Mouse (Mus musculus) B cell, adult 2 months (primary cell): ENCODE results near the gene Elp1.

Source experiments
- DNase-seq, 2 experiments: peaks; one replicate each; pipeline ENCODE4 v3.0.0; 2022

Elp1 gene

DNA sequence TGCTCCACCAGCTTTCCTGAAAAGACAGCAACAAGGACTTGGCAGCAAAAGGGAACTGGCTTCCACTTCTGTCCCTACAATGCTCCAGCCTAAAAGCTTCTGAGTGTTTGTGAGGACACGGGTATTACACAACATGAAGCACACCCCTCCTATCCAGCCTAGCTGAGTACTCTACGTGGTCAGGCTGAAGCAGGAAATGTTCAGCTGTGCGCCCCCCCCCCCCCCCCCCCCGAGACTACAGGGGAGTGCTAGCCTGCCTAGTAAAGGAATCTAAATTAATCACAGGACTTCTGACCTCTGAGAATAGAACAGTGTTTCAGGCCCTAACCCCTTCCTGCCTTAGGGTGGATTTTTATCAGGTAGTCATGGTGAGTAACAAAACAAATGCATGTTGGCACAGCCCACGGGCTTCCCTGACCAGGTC, 34.3 kb downstream of the Elp1 start:
- no peak for DNase-seq

DNA sequence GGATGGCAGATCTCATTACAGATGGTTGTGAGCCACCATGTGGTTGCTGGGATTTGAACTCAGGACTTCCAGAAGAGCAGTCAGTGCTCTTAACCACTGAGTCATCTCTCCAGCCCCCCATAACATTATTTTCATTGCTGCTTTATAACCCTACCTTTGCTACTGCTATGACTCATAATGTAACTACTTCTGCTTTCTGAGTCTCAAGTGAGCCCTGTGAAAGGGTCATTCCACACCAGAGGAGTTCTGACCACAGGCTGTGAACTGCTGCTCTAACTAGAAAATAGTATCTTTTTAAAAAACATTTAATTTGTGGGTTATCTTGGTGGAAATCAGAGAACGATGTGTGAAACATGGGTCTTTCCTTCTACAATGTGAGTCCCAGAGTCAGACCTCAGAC, 44.4 kb downstream of the Elp1 start:
- no peak for DNase-seq

DNA sequence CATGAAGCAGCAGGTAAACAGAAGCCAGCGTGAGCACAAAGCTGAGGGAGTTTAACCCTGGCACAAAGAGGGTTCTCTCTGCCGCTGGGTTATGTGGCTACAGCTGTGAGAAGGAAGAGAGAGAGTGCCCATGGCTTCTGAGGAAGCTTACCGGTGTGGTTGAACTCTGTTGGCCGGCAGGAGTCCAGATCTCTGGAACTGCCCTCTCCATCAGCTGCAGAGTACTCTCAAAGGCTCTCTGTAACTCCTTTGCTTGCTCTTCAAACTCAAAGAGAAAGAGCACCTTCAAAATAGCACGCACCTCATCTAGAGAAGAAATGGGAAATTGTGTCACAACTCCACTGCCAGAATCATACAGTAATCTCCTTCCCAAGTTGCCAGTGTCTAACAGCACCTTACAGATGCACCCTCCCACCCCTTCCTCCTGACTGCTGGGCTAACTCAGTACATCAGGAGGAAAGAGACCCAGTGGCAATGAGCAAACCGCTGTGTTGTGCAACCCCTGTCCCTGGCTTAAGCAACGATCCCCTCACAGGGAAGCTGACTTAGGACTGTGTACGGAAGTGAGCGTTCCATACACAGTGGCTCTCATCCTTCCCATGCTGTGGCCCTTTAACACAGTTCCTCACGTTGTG, 45.0 kb downstream of the Elp1 start:
- no peak for DNase-seq

DNA sequence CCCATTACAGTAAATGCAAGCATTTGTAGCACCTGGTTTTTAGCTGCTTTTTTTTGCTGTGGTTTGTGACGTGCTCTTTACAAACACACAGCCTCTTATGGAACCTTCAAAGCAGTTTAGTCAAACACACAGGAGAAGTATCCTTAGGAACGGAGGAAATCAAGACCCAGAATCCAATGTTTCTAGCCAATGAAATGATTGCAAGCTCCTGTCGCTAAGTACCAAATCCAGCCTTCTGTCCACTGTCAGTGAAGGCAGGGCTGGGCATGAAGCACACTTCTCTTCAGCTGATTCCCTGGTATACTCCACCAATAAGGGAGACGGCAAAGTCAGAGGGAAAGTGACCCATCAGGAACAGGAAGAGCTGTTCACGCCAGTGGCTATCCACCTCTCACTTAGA, 46.1 kb downstream of the Elp1 start:
- DNase-seq: no peak

DNA sequence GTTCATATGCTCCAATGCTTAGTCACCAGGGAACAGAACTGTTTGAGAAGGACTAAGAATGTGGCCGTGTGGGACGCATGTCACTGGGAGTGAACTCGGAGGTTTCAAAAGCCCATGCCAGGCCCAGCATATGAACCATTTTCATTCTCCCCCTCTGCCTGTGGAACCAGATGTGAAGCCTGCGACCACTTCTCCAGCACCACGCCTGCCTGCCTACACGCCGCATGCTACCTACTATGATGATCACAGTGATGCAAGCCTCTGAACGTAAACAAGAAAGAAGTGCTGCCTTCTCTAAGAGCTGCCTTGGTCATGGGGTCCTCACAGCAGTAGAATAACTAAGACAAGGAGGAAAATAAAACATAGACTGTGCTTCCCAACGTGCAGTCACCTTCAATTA, 54.7 kb downstream of the Elp1 start:
- DNase-seq: no peak

DNA sequence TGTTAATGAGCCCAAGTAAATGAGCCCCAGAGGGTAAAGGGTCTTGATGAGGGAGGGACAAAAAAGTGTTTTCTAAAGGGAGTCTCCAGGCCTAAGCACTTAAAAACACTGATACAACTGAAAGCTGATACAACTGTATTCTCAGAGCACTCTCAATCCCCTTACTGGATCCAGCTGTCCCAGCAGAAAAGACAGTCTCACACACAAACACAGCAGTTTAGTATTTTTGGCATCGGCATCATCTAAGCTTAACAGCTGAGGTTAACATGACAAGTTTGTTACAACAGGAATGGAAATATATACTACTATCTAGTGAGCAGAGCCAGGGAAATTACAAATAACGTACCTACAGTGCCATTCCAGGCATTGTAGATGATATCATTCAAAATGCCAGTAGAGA, 55.8 kb downstream of the Elp1 start:
- DNase-seq: no peak

DNA sequence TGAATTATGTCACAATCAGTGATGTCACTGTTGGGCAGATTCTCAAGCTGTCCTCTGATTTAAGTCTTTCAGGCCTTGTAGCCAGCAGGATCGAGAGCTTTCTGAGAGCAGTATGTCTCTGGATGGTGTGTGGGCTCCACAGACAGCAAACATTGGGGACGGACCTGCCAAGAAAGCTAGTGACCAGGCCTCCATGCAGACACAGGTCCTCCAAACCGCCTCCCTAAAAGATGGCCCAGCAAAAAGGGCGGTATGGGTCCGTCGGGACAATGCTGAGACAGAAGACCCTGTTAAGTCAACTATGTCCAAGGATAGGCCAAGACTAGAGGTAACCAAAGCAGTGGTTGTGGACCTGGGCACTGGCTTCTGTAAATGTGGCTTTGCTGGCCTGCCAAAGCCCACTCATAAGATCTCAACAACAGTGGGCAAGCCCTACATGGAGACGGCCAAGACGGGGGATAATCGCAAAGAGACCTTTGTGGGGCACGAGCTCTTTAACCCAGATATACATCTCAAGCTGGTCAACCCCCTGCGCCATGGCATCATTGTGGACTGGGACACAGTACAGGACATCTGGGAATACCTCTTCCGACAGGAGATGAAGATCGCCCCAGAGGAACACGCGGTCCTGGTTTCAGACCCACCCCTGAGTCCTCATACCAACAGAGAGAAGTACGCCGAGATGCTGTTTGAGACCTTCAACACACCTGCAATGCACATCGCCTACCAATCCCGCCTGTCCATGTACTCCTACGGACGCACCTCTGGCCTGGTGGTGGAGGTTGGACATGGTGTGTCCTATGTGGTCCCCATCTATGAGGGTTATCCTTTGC, 58.6 kb downstream of the Elp1 start, which contains the start of gene Actl7a:
Gene Actl7a (plus strand): TSS at position 51 of the 833 bp plus-strand sequence.
- DNase-seq: no peak

DNA sequence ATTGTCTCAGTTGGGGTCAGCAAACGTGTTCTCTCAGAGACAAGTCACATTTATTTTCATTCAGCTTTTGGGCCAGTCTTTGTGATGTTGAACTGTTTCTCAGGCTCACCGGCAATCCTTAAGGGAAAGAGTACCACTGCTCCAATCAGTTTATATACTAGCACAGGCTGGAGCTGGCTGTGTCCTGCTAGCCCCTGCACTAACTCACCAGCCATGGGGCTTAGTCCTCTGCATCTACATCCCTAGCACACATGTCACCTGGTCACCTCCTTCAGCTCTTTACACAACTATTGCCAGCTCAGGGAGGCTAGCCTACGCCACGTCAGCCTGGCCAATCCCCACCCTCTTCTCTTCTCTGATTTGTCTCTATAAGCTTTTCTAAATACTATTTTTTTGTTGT, 59.4 kb downstream of the Elp1 start:
- no peak for DNase-seq

DNA sequence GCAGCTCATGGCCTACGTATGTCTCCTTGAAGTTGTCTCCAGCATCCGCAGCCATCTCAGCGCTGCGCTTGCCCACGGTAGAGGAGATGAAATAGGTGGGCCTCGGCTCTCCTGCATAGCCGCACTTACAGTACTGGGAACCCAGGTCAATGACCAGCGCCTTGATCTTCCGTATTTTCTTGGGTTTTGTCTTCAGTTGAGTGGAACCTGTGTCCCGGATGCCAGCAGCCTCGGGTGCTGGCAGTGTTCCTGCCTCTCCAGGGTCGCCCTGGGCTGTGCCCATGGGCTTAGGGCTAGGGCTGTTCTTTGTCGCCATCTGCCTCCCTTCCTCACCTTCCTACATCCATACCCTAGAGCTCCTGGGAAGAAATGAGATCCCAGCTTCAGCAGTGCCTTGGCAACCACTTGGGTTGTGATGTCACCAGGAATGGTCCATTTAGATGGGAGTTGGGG, 61.1 kb downstream of the Elp1 start, which contains the start of gene Actl7b:
Gene Actl7b (minus strand): TSS at position 403 of the 453 bp plus-strand sequence.
- no peak for DNase-seq

DNA sequence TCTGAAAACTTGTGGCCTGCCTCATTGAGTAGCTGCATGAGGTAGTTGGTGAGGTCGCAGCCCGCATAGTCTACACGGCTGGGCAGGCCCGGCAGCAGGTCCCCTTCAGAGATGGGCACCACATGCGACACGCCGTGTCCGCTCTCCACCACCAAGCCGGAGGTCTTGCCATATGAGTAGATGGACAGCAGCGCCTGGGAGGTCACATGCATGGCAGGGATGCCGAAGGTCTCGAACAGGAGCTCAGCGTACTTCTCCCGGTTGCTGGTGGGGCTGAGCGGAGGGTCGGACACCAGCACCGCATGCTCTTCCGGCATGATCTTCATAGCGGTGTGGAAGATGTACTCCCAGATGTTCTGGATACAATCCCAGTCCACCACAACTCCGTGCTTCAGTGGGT, 61.5 kb downstream of the Elp1 start:
- DNase-seq: no peak

DNA sequence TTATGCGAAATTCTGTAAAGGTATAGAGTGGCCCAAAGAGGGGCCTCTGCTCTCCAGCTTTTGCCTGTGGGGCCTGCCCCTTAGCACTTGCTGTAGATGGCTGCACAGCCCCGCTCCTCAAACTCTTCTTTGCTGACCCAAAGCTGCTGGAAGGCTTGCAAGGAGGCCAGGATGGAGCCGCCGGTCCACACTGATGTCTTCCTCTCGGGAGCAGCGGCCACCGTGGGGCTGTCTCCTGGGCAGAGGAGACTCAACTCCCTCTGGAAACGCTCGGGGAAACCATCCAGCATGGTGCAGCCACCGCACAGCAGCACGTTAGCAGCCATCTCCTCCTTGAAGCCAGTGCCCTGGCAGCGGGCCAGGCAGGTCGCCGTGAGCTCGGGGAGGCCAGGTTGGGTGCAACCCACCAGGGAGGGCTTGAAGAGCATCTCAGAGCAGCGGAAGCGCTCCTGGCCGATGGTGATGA, 62.1 kb downstream of the Elp1 start, which contains the start of gene Gm26657:
Gene Gm26657 (plus strand): TSS at position 51 of the 466 bp plus-strand sequence.
- no peak for DNase-seq

DNA sequence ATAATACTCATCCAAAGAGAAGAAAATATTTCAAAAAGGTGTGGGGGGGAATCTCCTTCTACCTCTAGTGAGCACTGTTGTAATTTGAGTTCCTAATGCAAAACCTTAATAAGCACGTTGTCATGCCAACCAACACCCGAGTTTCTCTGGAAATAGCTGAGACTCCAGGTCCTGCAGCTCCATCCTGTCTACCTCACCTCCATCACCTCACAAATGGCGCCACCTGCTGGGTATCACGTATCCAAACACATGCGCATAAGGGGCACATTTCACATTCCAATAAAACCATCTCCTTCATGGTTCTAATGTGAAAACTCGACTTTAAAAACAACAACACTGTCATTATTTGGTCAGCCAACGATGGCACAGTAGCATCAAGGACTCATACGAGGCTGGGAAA, 76.3 kb downstream of the Elp1 start:
- peak; percentile 21 to 29 for DNase-seq

DNA sequence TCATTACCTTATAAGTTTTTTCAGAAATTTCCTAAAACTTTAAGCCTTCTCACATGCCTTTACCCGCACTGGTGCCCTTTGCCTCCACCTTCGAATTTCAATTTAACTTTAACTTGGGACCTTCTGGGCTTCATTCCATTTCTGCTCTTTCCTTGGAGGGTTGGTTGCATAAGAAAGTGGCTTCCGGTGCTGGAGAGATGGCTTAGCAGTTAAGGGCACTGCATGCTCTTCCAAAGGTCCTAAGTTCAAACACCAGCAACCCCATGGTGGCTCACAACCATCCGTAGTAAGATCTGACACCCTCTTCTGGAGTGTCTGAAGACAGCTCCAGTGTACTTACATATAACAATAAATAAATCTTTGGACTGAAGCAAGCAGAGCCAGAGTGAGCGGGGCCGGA, 78.9 kb downstream of the Elp1 start:
- DNase-seq: no peak

DNA sequence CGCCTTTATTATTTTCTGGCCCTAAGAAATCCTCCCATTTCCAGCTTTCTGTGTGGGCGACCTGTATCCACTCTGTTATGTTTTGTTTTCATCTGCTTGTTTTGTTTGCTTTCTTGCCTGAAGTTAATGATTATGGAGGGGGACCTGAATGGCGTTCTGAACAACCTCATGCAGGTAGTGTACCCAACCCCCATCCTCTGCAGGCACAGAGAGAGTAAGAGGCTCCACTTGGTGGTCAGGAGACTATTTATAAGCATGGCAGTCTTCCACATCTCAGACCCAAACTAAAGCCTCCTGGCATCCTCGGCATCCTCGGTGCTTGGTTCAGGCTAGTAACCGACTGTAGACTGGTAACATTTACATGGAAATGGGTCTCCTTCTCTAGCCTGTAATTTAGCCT, 79.8 kb downstream of the Elp1 start:
- no peak for DNase-seq

DNA sequence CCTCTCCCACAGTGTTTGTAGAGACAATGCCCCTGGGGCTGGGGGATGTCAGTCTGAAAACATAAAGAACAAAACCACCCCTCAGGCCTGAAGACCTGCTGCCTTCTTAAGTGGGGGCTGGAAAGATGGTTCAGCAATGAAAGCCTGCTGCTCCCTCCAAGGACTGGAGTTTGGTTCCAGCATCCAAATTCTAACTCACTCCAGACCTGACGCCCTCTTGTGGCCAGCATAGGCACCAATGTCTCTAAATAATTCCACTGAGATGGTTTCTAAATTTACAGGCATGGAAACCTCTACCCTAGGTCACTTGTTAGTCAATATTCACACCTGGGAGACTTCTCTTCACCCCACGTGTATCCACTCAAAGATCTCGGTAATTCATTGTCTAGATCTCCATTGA, 80.7 kb downstream of the Elp1 start:
- DNase-seq: peak; percentile 26 to 31

DNA sequence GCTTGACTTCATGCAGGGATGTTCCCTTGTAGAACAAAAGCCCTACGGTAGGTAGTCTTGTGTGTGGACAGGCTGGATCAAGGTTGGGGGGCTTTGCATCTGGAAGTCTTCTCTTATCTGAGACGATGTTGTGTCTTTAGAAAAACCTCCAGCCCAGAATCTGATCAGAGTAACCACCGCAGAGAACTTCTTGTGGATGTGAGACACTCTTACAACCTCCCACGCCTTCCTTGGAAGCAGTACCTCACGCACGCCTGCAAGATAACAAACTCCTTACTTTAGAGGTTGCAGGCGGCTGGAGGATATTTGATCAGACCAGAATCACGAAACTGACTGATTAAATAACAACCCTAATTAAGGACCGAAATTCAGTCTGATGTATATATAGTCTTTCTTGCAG, 81.7 kb downstream of the Elp1 start:
- DNase-seq: no peak

DNA sequence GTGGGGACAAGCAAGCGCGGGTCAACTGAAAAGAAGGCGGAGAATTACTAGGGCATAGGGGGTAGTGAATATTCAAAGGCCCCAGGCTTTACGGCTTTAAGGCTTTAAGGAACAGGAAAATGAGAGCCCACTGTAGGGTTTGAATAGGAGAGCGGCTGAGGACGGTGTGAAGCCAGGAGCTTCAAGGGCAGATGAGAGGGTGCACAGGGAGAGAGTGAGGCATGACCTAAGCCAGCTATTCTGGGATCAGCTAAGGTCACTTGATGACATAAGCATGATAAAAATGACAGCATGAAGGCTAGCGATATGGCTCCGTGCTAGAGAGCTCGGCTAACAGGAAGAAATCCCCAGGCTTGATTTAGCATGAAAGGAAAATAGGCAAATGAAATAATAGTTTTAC, 82.7 kb downstream of the Elp1 start:
- no peak for DNase-seq

DNA sequence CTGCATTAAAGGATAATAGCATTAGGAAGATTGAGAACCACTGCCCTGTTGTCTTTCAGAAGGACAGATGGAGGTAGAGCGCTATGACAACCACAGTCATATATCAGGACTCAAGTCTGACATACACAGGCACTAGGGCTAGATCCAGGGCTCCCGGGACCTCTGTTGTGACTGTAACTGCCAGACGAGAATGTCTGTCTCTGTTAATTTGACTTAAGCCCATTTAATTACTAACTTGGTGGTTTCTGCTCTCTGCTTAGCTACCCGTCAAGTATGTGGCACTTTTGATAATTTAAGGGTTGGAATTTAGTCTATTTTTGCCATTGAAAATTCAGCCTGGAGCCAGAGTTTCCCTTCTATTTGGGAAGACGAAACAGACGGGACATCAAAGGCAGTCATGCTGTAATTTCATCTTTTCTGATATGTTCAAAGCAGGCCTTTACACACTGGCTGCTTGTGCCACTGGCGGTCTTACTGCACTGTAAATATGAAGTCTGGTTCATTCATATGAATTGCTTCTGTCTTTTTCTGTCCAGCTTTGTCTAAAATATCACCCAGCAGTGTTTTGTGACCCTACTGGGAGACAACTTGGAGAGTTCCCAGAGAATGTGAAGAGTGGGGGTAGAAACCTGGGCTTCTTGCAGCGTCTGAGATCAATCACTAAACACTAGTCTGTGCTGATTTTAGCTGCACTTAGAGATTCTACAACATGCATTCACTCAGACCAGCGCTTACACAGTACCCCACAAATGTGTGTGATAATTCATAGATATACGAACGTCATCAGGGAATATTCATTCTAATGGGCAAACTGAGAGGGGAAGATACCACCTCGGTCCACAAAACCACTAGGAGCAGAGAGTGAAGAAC, 83.3 kb downstream of the Elp1 start:
- no peak for DNase-seq

DNA sequence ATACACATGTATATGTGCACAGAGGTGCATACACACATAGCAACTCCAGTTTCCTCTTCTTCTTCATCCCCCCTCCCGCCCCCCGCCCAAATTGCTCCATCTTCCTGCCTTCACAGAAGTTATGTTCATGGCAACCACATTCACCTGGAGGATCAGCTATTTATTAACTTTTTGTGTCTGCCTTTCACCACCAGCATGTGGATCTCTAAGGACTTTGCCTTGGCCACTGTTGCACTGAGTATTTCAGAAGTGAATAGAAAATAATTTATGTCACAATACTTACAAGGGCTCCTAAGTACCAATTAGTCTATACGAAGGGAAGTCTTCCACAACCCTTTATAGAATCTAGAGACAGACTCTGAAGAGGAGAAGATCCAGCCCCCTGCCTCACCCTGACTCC, 84.2 kb downstream of the Elp1 start:
- DNase-seq: no peak

DNA sequence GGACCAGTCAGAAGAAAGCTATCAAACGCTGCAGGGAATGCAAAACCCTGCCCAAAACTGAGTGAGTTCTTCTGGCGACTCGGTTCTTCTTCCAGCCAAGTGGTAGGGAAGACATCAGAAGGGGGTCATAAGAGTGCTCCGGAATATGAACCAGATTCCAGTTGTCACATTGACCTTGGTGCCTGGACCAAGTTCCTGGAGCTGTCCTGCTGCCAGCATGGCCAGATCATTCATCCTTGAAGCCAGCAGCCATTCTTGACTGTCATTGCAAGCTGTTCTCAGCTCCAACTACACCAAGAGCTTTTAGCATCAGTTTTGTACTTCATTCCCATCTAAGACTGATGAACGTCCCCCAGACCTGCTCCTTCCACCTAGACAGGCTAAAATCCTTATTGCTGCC, 85.3 kb downstream of the Elp1 start:
- DNase-seq: no peak

DNA sequence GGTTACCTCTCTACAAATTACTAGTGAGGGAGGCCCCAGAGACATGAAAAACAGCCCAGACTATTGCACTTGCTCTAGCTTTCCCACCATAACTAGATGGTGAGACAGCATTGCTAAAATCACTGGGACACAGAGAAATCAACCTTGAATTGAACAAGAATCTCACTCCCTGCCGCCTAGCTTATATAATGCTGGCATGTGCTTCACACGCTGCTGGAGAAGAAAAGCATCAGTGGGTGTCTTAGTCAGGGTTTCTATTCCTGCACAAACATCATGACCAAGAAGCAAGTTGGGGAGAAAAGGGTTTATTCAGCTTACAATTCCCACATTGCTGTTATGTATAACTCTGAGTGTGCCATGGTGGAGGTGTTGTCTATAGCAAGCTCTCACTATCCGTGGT, 89.0 kb downstream of the Elp1 start:
- DNase-seq: no peak

DNA sequence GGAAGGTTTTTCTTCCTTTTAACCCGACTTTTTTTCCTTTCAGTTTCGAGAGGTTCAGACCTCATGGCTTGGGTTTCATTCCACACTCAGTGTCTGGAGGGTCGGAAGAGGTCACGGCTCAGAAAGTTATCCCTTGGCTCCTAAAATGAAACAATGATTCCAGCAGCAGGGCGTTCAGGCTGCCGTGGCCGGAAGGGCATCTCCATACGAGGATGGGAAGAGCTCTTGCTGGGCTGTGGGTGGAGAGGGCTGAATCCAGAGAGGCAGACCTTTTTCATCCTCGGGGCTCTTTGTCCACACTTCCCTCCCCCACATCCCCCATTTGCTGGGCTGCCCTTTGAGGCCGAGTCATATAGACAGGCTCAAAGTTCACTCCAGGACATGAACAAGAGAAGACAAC, 99.9 kb downstream of the Elp1 start:
- no peak for DNase-seq
